Mouse (Mus musculus) kidney, embryonic 15.5 days (tissue): ENCODE measurements around the gene Rara. TPM values are rescaled to one million over a fixed set of nuclear protein-coding genes. Genes with fewer than 3 reads are reported as not detected.
"Not testable (repeated sequence)": the region's sequence is repeated elsewhere in the genome, so short reads cannot be mapped to it uniquely, and the experiment has no call there.

Source experiments
- ATAC-seq: fragments of 200-750 bp; cut with Nextera tagmentation; replicated peaks from 2 replicates; pipeline ENCODE4 v1.8.0; 2017; ENCODE audit warnings: moderate TSS enrichment; ENCODE audit not compliant: low FRiP score
- H3K27ac ChIP-seq: fragments of 300-500 bp; sonication (generic); 2 replicates; pipeline ENCODE4 v1.5.1; 2015; ENCODE audit warnings: mild to moderate bottlenecking, inconsistent platforms
- H3K27me3 ChIP-seq: fragments of 300-500 bp; sonication (generic); 2 replicates; pipeline ENCODE4 v1.6.1; 2015; ENCODE audit warnings: inconsistent platforms
- H3K36me3 ChIP-seq: fragments of 300-500 bp; sonication (generic); 2 replicates; pipeline ENCODE4 v1.6.1; 2015; ENCODE audit warnings: inconsistent platforms
- H3K4me1 ChIP-seq: fragments of 300-500 bp; sonication (generic); 2 replicates; pipeline ENCODE4 v1.6.1; 2015; ENCODE audit warnings: inconsistent platforms
- H3K4me2 ChIP-seq: fragments of 300-500 bp; sonication (generic); 2 replicates; pipeline ENCODE4 v1.6.1; 2015; ENCODE audit warnings: moderate library complexity, mild to moderate bottlenecking, inconsistent platforms
- H3K4me3 ChIP-seq: fragments of 300-500 bp; sonication (generic); replicated peaks from 2 replicates; pipeline ENCODE4 v1.5.1; 2015; ENCODE audit warnings: mild to moderate bottlenecking, inconsistent platforms
- H3K9ac ChIP-seq: fragments of 300-500 bp; sonication (generic); 2 replicates; pipeline ENCODE4 v1.6.1; 2015; ENCODE audit warnings: mild to moderate bottlenecking, inconsistent platforms
- H3K9me3 ChIP-seq: fragments of 300-500 bp; sonication (generic); replicated peaks from 2 replicates; pipeline ENCODE4 v1.6.1; 2016; ENCODE audit warnings: inconsistent platforms
- WGBS: fragments of 180-500 bp; shearing (Covaris S2); methylation state at CpG from one replicate; pipeline ENCODE4 v1.1.7; 2015; ENCODE audit warnings: mixed read lengths; 5-methylcytosine and 5-hydroxymethylcytosine counted together
- polyA plus RNA-seq: library from polyadenylated mRNA; unstranded; fragments of >200 nt; fragmentation: Nextera tagmentation; extraction: Ambion mirVana; gene quantifications from 2 replicates; pipeline ENCODE4 v1.2.1, GENCODE M21; 2015

The Rara gene
- polyA plus RNA-seq, 1 experiment from 2014 or later: 32.1 TPM

DNA sequence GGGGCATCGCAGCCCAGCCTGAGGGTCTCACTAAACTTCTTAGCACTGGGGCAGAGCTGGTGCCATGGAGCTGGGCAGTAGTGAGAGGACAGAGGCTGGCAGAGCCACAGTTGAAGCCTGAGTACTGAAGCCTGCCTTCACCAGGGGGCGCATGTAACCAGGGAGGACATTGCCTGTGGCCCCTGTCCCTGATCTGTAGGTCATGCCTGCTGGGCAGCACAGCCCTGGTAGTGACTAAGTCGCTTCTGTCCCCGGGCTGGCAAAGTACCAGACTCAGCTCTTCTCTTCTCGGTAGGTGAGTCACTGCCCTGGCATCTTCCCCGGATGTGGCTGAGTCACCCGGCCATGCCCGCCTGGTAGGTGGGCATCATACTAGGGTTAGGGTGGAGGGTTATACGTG lies 5.5 kb downstream of the Rara start:
- no peak overlapping the region for H3K9ac ChIP-seq
- H3K9me3 ChIP-seq: no peaks in the 10 kb centered on the region
- H3K27ac ChIP-seq: peak overlapping the region; percentile 78
- peaks cover 91% of the 10 kb centered on the region for H3K4me1 ChIP-seq
- H3K4me2 ChIP-seq: peak overlapping the region; percentile 50
- H3K4me3 ChIP-seq: peak overlapping the region; percentile 0; the same call in 1 of the 2 replicates
- H3K36me3 ChIP-seq: no peaks in the 10 kb centered on the region
- no peak for ATAC-seq
- H3K27me3 ChIP-seq: no peaks in the 10 kb centered on the region
- WGBS: 35% methylated on average over 9 of the region's 9 CpGs

DNA sequence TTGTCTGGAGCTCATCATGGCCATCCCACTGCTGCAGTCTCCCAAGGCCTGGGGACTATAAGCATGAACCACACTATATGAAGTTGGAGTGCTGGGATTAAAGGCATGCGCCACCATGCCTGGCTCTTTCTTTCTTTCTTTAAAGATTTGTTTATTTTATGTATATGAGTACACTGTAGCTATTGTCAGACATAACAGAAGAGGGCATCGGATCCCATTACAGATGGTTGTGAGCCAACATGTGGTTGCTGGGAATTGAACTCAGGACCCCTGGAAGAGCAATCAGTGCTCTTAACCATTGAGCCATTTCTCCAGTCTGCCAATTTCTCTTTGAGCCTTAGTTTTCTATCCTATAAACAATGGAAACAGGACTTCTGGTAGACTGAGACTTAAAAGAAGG lies 6.2 kb downstream of the Rara start:
- Histone ChIP-seq H3K27ac (peak overlapping the region; percentile 78; the same call in 1 of the 2 replicates), H3K4me1 (peaks cover 91% of the 10 kb centered on the region)
- H3K36me3 ChIP-seq, H3K9me3 ChIP-seq, H3K9ac ChIP-seq, H3K4me2 ChIP-seq, H3K27me3 ChIP-seq, ATAC-seq, H3K4me3 ChIP-seq: not testable (repeated sequence)
- WGBS: 91% methylated on average over 2 of the region's 2 CpGs

DNA sequence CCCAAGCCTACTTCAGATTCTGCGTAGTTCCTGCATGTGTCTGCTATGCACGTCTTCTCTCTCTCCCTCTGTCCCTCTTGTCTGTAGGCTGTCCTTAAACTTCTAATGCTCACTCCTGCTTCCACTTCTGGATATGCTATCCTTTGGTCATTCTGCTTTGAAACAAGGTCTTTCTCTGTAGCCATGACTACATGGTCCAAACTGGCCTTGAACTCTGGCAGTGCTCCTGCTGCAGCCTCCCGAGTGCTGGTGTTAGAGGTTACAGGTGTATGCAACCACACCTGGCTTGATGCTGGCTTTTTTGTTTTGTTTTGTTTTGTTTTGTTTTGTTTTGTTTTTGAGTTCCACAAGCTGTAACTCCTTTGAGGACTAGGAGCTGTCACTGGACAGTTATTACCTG lies 6.7 kb downstream of the Rara start:
- H3K27me3 ChIP-seq: no peaks in the 10 kb centered on the region
- no peak overlapping the region for H3K4me3 ChIP-seq
- WGBS: 84% methylated on average over 3 of the region's 3 CpGs
- H3K36me3 ChIP-seq: no peaks in the 10 kb centered on the region
- no peak overlapping the region for H3K4me2 ChIP-seq
- H3K9ac ChIP-seq: no peak overlapping the region
- peaks cover 91% of the 10 kb centered on the region for H3K4me1 ChIP-seq
- no peak overlapping the region for H3K27ac ChIP-seq
- ATAC-seq: no peak
- no peaks in the 10 kb centered on the region for H3K9me3 ChIP-seq

DNA sequence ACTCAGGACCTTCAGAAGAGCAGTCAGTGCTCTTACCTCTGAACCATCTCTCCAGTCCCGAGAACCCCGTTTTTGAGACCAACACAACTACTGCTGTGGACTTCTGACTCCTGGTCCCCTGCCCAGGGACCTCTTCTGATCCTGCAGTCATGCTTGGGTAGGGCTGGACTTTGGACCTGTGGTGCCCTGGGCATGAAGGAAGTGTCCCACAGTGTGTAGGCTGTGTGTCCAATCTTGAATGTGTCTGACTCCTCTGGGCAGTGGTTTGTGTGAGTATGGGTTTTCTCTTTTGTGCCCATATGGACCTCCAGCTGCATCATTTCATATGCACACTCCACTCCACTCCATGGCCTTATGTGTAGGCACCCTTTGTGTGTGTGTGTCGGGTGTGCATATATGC lies 7.5 kb downstream of the Rara start:
- H3K4me1 ChIP-seq: peaks cover 91% of the 10 kb centered on the region
- 83% methylated on average over 3 of the region's 3 CpGs for WGBS
- H3K9ac ChIP-seq: no peak overlapping the region
- H3K4me3 ChIP-seq: no peak overlapping the region
- no peaks in the 10 kb centered on the region for H3K9me3 ChIP-seq
- H3K4me2 ChIP-seq: no peak overlapping the region
- H3K27ac ChIP-seq: 0 out of 2 replicates have a peak overlapping the region, but pooled peaks have one; percentile 6
- no peaks in the 10 kb centered on the region for H3K36me3 ChIP-seq
- H3K27me3 ChIP-seq: no peaks in the 10 kb centered on the region
- ATAC-seq: no peak

DNA sequence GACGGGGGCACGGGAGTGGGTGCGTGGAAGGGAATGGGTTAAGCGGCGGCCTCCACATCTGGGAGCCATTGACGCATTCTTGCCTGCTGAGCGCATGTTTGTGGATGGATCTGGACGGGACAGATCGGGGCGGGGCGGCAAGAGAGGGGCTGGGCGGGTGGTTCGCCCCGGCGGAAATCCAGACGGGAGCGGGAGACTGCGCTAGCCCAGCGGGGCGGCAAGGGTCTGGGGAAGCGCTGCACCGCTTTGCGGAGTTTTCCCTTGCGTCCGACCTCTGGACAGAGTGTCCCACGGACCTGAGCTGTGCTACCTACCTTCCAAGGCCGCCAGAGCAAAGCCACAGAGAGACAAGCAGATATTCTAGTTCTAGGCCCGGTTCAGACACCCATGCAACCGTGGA lies 8.6 kb downstream of the Rara start:
- Histone ChIP-seq H3K36me3 (no peaks in the 10 kb centered on the region), H3K27me3 (no peaks in the 10 kb centered on the region), H3K9ac (peak overlapping the region; percentile 50), H3K9me3 (no peaks in the 10 kb centered on the region), H3K27ac (peak overlapping the region; percentile 96), H3K4me3 (peak overlapping the region; percentile 75), H3K4me1 (peaks cover 91% of the 10 kb centered on the region), H3K4me2 (peak overlapping the region; percentile 86)
- 1% methylated on average over 29 of the region's 29 CpGs for WGBS
- ATAC-seq: 0 out of 2 replicates have a peak, but pooled peaks have one; percentile 13

DNA sequence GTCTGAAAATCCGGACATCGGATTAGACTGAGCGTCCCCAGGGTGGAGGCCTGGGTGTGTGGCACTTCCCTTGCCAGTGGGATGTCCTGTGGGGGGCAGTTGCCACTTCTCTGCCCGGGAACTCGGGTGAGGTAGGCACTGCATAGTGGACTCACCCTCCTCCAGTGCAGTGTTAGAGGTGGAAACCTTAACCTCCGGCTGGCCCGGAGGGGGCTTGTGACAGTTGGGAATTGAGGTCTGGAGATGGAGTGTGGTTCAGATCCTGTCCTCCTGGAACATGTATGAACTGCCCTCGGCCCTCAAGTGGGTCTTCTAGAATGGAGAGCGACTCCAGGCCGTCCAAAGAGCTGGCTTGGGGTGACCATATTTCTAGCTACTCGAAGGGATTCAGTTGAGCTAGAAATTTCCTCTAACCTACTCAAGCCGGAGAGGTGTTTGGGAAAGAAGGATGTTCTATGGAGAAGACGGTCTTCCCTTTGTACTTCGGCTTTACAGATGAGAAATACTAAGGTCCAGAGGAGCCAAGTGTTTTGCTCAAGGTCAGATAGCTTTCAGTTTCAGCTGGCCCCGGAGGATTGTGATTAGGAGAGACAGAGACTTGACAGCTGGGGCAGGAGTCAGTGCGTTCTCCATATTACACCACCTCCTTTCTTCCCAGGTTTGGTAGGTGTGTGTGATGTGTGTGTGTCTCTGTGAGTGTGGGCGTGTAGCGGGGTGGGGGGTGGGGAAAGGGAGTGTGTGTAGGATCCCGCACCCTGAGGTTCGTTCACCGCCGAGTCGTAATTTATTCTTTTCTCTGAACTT lies 9.2 kb downstream of the Rara start:
- H3K27ac ChIP-seq: peak overlapping the region; percentile 96
- peak overlapping the region; percentile 86 for H3K4me2 ChIP-seq
- 0 out of 2 replicates have a peak, but pooled peaks have one; percentile 13 for ATAC-seq
- peak overlapping the region; percentile 75 for H3K4me3 ChIP-seq
- no peaks in the 10 kb centered on the region for H3K27me3 ChIP-seq
- no peaks in the 10 kb centered on the region for H3K36me3 ChIP-seq
- 2% methylated on average over 23 of the region's 23 CpGs for WGBS
- H3K9ac ChIP-seq: peak overlapping the region; percentile 50
- no peaks in the 10 kb centered on the region for H3K9me3 ChIP-seq
- peaks cover 91% of the 10 kb centered on the region for H3K4me1 ChIP-seq

DNA sequence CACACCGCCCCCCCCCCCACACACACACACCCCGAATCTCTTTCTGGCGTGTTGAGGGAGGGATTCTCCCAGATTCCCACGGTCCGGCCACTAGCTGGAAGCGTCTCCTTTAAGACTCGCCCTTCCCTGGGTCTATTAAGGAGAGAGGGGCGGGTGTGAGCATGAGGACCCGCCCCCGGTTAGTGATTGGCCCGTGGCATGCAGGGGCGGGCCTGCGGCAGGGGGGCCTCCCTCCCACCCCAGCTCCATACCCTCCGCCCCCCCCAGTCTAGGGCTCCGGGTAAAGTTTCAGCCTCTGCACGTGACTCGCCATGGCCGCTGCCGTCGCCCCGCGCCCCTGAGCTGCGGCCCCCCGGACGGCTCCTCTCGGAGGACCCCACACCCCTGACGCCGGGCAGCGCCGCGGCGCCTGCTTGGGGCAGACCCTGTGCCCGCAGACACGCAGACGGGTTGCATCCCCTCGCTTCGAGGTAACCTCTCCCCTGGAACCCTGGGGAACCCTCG lies 9.8 kb downstream of the Rara start:
- H3K4me1 ChIP-seq: peaks cover 91% of the 10 kb centered on the region
- no peaks in the 10 kb centered on the region for H3K36me3 ChIP-seq
- peak overlapping the region; percentile 75 for H3K9ac ChIP-seq
- H3K4me3 ChIP-seq: peak overlapping the region; percentile 75
- H3K9me3 ChIP-seq: no peaks in the 10 kb centered on the region
- 1% methylated on average over 38 of the region's 38 CpGs for WGBS
- H3K27ac ChIP-seq: peak overlapping the region; percentile 96
- H3K27me3 ChIP-seq: no peaks in the 10 kb centered on the region
- peak; percentile 87 for ATAC-seq
- H3K4me2 ChIP-seq: peak overlapping the region; percentile 86

DNA sequence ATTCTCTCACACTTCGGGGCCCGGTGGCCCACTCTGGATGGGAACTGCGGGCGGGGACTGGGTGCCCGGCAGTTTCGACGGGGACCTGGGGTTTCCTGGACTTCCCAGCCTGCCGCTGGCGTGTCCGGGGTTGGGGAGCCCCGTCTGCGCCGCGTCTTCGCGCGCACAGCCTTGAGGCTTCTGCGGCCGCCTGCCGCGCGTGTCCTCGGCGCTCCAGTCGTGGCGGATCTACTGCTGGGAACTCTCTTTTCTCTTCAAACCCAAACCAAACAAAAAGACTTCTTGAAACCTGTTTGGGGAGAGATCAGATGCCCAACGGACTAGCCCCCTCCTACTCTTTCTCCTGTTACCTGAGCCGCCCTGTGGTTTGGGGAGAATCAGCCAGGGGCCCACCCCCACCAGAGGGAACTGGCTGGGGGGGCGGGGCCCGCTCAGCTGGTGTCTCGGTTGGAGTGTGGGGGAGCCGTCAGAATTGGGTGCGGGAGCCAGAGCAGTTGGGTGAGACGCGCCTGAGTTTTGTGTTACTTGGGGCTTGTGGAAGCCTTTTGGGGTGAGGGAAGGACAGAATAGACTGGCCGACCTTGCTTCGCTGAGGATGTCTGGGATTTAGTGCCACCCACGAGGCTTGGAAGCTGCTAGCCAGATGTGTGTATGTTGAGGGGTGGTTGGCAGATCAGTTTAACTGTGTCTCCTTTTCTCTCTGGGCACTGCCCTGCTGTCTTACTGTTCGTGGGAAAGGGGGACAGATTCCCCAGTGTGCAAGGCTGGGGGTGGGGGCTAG lies 10.5 kb downstream of the Rara start:
- Histone ChIP-seq H3K4me1 (peaks cover 91% of the 10 kb centered on the region), H3K36me3 (no peaks in the 10 kb centered on the region), H3K4me2 (peak overlapping the region; percentile 86), H3K27me3 (no peaks in the 10 kb centered on the region), H3K9ac (peak overlapping the region; percentile 75), H3K4me3 (peak overlapping the region; percentile 75), H3K27ac (peak overlapping the region; percentile 96), H3K9me3 (no peaks in the 10 kb centered on the region)
- peak; percentile 1; the same call in 1 of the 2 replicates for ATAC-seq
- under 1% methylated on average over 39 of the region's 39 CpGs for WGBS

DNA sequence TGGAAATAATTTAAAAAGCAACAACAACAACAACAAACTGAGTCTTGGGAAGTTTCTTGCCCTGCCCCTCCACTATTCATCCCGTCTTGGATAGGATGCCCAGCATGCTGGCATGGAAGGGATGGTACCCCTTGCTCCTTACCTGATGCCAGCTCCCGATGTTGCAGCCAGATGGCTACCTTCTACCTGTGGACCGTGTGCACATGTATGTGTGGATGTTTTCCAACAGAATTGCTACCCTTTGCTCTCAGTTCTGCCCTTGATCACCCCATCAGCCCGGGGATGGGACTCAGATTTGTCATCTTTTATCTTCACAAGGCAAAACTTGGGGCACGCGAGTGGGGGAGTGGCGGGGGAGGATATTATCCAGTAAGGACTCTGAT lies 11.1 kb downstream of the Rara start:
- no peak for ATAC-seq
- peaks cover 91% of the 10 kb centered on the region for H3K4me1 ChIP-seq
- peak overlapping the region; percentile 96 for H3K27ac ChIP-seq
- H3K27me3 ChIP-seq: no peaks in the 10 kb centered on the region
- H3K4me3 ChIP-seq: peak overlapping the region; percentile 75
- H3K36me3 ChIP-seq: no peaks in the 10 kb centered on the region
- 37% methylated on average over 7 of the region's 7 CpGs for WGBS
- H3K4me2 ChIP-seq: peak overlapping the region; percentile 86
- H3K9me3 ChIP-seq: no peaks in the 10 kb centered on the region
- H3K9ac ChIP-seq: peak overlapping the region; percentile 75

DNA sequence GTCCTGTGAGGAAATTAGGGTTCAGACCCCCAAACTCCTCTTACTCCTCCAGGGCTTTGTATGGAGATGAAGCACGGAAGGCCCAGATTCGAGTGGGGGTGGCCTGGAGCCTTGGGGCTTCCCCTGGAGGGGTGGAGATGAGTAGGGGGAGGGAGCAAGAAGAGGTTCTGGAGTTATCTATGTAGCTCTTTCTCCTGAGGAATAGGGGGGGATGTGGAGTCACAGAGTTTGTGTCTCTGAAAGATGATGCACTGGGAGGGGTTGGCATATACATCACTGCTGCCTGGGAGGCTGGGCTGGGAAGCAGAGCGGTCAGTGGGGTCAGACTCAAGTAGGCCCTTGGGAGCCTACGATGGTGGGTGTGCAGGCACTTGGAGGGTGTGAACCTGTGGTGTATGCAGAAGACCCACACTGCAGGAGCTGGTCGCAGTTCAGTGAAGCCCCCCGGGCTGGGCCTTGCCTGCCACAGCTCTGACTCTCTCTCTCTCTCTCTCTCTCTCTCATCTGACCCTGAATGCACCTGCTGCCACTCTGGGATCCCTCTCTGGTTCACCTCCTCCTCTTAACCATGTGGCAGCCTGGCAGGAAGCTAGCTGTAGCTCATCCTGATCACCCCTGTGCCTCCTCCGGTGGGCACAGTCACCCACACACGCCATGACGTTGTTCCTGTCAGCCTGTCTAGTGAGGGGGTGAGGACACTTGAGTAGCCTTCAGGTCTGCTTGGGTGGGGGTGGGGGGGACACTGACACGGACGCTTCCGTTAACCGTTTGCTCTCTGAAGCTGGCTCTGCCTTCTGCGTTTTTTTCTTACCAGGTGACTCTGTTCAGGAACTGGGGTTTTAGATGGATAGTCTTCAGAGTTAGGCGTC lies 11.7 kb downstream of the Rara start:
- 23% methylated on average over 15 of the region's 15 CpGs for WGBS

DNA sequence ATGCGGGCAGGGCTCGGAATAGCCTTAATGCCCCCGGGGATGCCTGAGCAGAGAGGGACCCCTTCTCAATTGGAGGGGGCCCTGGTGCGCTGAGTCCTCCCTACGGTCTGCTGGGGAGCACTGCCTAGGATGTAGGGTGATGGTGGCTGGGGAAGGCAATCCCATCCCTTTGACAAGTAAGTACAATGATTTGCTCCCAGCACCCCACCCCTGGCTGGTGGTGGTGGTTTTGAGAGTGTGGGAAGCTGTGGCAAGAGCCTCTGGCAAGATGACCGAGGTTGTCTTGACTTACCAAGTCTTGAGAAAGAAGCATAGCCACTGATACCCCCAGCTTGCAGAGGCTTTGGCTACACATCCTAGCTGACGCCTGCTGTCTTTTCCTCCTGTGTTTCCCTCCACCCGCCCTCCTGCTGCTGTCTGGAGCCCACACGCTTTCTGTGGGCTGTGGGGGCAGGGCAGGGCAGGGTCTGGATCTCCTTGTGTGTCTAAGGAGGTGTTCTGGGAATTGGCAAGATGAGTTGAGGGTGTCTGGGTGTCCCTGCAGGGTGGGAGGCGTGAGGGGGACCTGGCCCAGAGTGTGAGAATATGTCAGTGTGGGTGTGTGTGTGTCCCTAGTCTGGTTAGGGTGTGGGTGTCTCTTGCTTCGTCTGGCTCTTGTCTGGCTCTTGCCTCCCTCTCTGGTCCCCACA lies 12.5 kb downstream of the Rara start:
- Histone ChIP-seq H3K27me3 (no peaks in the 10 kb centered on the region), H3K9ac (peak overlapping the region; percentile 75; the same call in 1 of the 2 replicates), H3K4me1 (peaks cover 94% of the 10 kb centered on the region), H3K36me3 (no peaks in the 10 kb centered on the region), H3K4me2 (peak overlapping the region; percentile 86), H3K27ac (peak overlapping the region; percentile 98), H3K9me3 (no peaks in the 10 kb centered on the region), H3K4me3 (peak overlapping the region; percentile 75)
- 45% methylated on average over 11 of the region's 11 CpGs for WGBS
- no peak for ATAC-seq

More for the DNA sequence above, 11.7 kb downstream of the Rara start:
- Histone ChIP-seq H3K9me3 (no peaks in the 10 kb centered on the region), H3K27ac (peak overlapping the region; percentile 98), H3K9ac (peak overlapping the region; percentile 75), H3K4me1 (peaks cover 93% of the 10 kb centered on the region), H3K27me3 (no peaks in the 10 kb centered on the region), H3K4me2 (peak overlapping the region; percentile 86), H3K36me3 (no peaks in the 10 kb centered on the region), H3K4me3 (peak overlapping the region; percentile 75)
- ATAC-seq: no peak
